Mouse (Mus musculus): ENCODE measurements around the gene Mmel1.

Gene Mmel1

DNA sequence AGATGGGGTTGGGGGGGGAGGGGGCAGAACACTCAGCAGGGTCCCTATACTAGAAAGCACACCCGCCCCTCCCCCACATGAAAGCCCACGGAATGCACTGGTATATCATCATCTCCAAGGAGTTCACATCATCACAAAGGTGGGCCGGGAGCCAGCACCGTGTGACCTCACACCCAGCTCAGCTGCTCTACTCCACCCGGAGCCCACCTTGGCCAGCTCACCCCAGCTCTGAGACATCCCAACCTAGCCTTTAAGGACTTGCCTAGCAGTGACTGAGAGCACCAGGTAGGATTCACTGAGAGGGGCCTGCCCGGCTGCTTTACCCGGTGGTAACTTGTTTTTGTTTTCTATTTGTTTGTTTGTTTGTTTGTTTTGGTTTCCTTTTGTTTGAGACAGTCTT is at the start of gene Mmel1:
Gene Mmel1 (plus strand): TSS at position 146 of the 400 bp plus-strand sequence.
- DNase-seq (ENCODE audit: low spot score): no peak

DNA sequence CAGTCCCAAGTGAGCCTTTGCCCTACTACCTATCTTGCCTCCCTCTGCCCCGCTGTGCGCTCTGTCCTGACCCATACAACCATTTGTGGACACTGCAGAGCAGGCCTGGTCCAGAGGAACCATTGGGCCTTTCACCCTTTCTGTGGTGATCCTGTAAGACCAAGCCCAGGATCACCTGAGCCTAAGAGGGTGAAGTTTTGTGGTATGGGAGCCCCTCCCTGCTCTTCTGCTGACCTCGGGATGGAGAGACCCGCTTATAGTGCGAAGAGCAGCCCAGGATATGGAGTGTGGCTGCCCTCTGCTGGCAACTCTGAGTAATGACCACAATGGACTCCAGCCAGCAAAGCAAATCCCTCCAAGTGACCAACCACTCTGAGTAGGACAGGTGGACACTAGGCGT is 43.7 kb upstream of the Mmel1 start:
- DNase-seq (ENCODE audit: low spot score): peak; percentile 10

DNA sequence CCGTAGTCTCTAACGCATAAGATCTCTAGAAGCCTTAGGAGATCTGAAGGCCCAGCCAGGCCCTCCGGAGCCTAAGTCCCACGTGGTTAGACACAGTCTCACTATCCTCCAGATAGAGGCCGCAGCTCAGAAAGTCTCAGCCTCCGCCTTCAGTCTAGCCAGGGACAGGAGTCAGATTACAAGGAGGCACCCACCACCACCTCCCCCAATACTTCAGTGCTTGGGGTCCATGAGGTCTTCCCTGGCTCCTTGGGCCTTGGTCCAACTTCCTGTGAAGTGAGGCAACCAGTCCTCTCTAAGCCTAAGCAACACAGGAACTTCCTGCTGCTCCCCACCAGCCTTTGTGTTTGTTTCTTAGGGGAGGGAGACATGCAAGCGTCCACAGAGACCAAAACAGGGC is 43.2 kb upstream of the Mmel1 start:
- DNase-seq (ENCODE audit: low spot score): no peak

DNA sequence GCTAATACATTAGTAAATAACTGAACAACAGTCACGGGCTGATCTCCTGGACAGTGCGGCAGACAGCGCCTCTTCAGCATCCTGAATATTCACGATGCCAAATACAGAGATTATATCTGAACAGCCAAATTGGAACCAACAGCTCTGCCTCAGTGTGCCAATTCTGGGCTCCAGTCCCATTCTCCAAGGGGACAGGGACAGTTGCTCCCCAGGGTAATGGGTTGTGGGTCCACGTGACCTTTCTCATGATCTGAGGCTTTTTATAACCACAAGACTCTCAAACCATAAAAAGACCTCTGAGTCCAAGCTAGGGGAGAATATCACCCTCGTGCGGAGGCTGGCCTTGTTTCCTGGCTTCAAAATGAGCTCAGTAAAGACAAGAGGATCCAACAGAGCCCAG is 42.2 kb upstream of the Mmel1 start:
- DNase-seq (ENCODE audit: low spot score): no peak

DNA sequence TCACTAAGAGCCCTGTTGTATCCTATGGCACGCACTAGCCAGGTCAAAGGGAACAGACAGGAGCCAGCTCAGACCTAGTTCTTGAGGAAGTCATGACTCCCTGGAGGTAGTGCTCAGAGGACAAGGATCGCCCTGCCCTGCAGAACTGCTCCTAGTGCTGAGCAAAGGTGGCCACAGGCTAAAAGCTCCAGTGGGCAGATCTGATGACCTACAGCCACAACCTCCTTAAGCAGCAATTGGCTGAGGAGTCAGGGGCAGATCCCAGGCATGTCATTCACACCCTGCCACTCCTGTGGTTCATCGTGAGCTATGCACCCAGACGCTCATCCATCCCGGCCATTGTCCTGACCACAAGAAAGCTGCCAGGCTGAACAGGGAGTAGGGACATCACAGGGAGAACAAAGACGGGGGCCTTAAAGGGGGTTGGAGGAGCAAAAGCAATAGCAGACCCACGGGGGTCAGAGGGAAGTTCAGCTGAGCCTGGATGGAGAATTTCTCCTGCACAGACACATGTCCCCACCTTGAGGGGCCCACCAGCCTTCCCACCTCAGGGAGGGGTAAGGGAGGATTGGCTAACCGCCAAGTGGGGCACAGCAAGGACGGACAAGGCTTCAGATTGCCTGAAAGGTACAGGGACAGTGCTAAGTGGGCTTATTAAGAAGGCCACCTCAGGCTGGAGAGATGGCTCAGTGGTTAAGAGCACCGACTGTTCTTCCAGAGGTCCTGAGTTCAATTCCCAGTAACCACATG is 41.3 kb upstream of the Mmel1 start:
- DNase-seq (ENCODE audit: low spot score): no peak

DNA sequence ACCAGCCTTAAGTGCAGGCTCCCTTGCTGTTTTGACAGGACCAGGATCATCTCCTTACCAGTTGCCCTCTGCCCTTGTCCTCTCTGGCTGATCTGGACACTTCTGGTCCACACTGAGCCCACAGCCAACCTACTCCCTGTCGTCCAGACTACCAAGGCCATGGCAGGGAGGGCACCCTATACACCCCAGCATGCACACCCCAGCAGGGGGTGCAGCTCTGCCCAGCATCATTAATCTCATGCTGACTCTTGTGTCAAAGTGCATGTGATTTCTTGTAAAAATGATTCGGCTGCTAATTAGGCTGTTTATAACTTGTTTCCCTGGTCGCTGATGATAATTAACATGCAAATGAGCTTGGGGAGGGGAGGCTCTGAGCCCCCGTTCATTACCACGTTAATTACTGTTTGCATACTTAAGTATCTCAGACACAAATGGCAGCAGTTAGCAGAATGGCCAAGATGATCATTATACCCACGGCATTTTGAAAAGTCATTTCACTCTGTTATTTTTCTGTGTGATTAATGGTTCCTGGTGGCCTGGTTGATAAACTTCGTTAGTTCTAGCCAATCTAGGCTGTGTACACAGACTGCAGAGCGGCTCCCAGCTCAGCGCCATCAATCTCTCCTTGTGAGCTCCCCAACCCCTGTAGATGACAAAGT is 37.3 kb upstream of the Mmel1 start:
- no peak for DNase-seq (ENCODE audit: low spot score)

DNA sequence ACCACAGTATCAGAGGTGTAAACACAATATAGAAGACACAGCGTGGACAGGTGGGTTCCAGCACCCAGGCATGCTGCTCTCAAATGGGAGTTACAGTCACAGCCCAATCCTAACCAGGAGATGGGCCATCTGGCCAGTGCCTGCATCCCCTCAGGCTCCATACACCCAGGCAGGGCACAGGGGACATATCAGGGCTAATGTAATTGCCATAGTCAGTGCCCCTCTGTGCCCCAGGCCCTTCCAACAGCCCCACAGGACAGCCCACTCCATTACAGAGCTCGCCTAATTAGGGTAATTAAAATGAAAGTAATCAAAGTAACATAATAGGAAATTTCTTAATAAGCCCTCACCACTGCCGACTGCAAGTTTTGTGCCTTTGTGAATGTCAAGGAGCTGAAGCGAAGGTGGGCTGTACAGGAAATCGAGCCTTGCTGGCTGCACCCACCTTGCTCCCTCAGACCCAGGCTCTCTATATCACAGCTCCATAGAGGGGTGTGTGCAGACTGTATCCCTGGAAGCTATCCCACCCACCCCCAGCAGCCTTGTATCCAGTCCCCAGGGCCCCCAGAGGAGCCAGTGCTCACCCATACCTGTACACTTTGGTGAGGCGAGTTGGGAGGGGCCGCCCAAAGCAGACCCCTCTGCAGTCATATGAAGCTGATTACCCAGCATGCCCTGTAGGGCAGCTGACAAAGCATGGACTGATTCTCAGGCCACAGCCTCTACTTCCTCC is 33.0 kb upstream of the Mmel1 start:
- DNase-seq (ENCODE audit: low spot score): no peak

DNA sequence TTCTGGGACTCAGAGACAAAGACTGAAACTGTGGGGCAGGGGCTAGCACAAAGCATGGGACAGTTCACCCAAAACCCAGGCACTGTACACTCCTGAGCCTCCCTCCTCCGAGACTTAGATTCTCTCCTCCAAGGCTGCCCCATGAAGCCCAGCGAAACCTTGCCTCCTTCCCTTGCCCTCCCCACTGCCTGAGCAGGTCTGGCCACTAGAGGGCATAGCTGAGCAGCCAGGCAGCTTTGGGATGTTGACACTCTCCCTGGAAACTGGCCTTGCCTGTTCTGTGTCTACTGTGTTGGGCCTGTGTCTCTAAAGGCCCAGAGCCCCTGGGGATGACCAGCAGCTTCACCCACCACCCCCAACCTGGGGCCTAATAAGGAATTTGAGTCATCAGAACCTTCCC is 32.2 kb upstream of the Mmel1 start, which contains the start of gene Ttc34:
Gene Ttc34 (plus strand): TSS at position 290 of the 400 bp plus-strand sequence.
- DNase-seq (ENCODE audit: low spot score): peak; percentile 58

DNA sequence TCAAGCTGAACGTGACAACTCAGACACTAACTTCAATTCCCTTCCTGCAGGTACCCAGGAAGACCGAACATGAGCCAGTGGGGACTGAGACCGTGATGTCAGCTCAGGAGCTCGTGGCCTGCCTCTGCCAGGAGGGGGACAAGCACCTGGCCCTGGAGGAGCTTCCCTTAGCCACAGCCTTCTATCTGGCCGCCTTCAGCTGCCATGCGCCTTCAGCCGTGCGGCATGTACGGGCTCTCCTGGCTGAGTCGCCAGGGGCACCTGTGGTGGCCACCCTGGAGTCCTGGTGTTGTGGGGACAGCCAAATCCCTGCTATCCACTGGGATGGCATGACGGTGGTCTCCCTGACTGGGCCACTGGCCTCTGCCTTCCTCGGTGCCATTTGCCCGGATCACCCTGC is 30.6 kb upstream of the Mmel1 start:
- no peak for DNase-seq (ENCODE audit: low spot score)

DNA sequence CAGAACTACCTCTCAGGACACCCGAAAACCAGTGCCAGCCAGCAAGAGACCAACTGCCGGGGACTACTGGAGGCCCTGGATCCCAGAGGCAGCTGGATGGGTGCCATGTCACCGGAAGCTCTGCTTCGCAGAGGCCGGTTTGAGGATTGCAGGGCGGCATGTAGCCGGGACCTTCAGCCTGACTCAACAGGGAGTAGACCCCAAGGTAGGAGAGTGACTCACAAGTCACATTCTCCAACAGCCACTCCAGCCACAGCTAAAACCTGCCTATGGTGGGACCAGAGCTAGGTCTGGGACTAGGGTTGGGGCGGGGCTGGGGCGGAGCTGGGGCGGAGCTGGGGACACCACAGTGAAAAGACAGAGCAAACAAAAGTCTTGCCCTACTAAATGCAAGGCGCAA is 30.0 kb upstream of the Mmel1 start:
- DNase-seq (ENCODE audit: low spot score): no peak

DNA sequence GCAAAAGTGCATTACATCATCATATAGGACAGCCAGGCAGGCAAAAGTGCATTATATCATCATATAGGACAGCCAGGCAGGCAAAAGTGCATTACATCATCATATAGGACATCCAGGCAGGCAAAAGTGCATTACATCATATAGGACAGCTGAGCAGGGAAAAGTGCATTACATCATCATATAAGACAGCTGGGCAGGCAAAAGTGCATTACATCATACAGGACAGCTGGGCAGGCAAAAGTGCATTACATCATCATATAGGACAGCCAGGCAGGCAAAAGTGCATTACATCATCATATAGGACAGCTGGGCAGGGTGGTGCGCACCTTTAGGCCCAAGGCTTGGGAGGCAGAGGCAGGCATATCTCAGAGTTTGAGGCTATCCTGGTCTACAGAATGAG is 16.7 kb upstream of the Mmel1 start:
- DNase-seq (ENCODE audit: low spot score): no peak

DNA sequence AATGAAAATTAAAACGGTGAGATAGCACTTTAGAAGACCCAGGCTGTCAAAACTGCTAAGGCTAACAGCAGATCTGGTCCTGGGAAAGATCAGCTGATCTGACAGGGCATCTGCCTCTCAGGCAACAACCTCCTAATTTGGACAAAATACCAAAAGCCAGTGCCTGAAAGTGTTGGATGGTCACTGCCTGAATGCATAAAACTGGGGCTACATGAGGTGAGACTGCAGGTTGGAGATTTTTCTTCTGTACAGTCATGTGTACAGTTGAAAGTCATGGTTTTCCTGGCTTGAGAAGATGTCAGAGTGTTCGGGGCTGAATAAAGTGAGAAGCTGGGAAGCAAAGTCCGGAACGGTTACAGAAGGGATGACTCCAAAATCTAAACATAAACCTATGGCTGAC is 15.5 kb upstream of the Mmel1 start:
- DNase-seq (ENCODE audit: low spot score): no peak

DNA sequence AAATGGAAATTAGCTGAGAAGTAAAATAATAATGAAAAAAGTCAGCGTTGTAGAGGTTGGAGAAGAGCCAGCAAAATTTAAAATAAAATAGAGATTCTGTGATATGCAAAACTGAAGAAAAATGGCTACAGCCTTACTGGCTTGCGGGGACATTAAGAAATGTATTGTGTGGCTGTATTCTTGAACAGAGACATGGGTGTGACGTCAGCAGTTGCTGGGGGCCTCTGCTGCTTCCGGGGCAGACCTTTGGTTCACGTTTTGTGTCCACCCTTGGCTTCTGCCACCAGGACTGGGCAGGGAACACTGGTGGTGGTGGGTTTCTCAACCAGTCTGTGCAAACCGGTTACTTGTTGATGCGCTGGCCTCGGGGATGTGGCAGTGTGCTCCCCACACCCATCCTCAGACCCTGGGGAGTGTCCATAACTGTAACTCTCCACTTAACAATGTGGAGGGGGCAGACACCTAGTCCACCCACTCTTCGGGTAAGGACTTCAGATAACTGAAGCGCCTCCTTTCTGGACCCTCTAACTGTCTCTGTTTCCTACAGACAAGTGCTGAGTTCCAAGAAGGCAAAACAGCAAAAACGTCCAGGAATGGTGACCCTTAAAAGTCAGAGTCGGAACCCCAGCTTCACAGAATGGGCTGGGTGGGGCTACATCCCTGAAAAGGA is 14.6 kb upstream of the Mmel1 start:
- DNase-seq (ENCODE audit: low spot score): no peak

DNA sequence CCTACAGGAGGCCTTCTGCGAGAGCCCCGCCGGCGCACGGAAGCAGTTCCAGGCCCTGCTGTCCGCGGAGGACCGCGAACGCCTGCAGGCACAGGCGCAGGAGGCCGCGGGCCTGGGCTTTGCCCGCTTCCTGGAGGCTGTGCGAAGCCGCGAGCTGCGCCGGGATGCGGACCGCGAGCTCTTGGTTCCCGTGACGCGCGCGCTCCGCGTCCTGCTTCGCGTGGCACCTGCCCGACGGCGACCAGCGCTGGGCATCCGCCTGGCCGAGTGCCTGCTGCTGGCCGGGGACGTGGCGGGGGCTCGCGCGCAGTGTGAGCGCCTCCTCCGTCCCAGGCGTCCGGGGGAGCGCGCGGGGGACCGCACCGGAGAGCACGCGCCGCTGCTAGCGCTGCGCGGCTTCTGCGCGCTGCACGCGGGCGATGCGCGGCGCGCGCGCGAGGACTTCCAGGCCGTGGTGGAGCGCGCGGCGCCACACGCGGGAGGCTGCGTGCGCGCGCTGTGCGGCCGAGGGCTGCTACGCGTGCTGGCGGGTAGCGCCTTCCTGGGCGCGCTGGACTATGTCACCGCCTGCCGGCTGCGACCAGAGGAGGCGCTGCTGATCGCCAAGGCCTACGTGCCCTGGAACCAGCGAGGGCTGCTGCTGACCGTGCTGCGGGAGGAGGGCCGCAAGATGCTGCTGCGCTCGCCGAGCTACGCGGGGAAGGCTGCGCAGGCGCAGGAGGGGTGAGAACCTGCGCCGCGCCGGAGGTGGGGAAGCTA is 13.5 kb upstream of the Mmel1 start:
- DNase-seq (ENCODE audit: low spot score): peak; percentile 42

DNA sequence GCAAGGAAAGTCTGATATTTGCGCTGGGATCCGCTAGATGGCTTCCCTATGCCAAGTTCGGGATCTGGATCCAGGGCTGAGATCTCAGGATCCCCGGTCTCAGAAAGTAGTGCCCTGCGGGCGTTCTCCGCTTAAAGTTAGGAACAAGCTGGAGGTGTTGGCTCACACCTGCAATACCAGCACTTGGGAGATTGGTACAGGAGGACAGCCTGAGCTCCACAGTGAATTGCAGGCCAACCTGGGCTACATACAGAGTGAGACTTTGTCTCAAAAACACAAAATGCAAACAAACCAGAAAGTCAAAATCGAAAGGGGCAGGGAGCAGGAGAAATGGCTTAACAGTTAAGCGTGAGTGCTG is 12.9 kb upstream of the Mmel1 start:
- no peak for DNase-seq (ENCODE audit: low spot score)

DNA sequence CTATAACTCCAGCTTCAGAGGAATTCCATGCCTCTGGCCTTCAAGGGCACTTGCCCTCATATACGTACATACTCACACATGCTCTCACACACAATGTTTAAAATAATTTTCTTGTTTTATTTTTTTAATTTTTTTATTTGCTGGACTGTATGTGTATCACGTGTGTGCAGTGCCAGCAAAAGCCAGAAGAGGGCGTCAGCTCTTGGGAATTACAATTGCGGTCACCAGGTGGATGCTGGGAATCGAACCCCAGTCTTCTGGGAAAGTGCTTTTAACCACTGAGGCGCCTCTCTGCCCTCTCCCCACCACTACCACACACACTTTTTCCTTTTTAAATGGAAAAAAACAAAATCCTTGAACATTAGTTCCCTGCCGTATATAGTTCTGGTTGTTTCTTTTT is 12.5 kb upstream of the Mmel1 start:
- DNase-seq (ENCODE audit: low spot score): no peak

DNA sequence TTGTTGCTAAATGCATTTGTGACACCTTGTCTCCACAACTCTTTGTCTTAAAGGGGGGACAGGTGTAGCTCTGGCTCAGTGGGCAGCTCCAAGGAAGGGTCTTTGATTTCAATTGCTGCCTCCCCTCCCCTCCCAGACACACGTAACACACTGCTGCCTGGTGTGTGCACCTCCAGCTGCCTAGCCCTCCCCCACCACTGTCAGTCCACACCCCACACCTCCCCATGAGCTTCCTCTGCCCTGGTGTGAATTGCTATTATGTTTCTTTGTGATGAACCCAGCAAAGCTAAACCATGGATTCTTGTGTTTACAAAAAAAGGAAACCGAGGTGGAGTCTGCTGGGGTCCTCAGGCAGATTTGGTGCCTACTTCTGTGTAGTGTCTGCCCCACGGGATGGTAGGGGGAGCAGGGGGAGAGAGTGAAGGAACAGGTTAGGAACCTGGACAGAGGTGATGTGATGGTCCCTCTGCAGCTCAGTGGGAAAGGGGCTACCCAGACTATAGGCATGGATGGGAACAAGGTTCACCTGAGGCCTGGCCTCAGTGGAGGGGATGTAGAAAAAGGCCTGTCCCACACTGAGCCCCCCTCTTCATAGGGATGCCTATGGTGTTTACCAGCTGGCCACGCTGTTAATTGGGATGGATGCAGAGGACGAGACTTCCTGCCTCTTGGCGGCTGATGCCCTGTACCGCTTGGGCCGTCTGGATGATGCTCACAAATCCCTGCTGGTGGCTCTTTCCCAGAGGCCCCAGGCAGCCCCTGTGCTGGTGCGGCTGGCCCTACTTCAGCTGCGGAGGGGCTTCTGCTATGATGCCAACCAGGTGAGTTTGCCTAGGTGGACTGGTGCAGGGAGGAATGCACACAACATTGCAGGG is 11.8 kb upstream of the Mmel1 start:
- DNase-seq (ENCODE audit: low spot score): no peak

DNA sequence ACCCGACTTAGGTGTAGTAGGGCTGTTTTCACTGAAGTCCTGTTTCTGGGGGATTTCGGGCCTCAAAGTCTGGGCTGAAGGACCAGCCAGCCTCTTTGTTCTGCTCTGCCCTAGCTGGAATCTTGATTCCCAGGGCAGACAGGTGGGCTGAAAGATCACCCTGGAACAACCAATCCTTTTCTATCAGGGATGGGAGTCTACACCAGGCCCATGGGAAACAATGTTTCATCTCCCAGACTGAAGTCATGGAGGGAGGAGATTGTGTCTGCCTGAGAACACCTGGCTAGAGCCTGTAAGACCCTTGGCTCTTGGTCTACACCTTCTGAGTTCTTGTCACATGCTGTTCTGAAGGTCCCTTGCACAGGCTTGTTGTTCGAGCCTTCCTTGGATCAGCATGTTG is 10.8 kb upstream of the Mmel1 start:
- no peak for DNase-seq (ENCODE audit: low spot score)

DNA sequence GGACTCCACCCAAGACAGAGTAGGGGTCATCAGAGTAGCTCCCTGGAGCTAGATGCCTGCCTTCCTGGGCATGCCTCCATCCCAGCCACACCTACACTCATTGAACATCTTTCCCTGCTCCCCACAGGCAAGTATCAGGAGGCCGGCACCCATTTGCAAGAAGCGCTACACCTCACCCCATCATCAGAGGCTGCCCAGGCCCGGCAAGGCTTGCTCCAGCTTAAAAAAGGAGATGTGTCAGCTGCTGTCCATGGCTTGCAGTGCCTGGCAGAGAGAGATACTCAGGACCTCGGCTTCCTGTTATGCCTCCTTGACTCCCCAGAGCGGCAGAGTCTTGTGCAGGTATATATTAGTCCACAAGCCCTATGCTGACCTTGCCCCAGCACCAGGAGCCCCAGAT is 7.4 kb upstream of the Mmel1 start:
- no peak for DNase-seq (ENCODE audit: low spot score)

DNA sequence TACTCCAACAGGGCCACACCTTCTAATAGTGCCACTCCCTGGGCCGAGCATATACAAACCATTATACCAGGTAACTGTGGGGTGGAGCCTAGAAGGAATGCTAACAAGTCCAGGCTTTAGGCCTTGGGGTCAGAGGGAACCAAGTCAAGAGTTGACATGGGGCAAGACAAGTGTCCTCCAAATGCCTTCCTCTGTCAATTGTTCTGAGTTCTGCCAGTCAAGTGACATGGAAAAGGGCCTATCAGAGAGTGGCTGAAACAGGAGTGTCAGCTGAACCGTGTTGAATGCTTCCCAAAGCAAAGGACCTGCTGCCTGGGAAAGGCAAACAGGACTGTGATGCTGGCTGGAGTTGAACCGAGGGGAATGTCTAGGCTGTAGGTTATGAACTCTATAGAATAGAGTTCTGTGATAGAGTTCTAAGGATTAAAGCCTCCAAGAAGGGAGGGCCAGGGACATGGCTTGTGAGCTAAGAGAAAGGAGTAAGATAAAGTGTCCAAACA is 5.9 kb upstream of the Mmel1 start:
- DNase-seq (ENCODE audit: low spot score): no peak

DNA sequence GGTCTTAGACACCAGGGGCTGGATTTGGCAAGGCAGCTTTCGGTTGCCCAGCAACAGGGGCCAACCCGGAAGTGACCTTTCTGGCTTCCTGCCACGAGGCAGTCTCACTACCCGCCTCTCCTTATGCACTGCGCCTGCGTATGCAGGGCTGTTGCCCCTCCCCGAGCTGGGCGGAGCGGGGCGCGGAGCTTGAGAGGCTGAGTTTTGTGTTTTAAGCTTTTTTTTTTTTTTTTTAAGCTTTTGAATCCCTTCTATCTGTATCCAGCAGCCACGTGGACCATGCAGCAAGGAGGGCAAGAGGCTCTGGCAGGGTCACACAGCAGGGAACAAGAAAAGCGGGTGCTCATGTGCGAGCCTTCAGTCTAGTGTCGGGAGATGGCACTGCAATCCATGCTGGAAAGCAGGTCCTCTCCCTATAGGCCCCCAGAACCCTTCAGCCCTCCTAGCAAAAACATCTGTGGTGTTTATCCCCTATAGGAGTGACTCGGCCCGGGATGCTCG is 5.1 kb upstream of the Mmel1 start:
- DNase-seq (ENCODE audit: low spot score): peak; percentile 89

Measured in T-cell, adult 2 months (primary cell).